Mouse (Mus musculus): ENCODE results near the gene Ripor2.

DNA sequence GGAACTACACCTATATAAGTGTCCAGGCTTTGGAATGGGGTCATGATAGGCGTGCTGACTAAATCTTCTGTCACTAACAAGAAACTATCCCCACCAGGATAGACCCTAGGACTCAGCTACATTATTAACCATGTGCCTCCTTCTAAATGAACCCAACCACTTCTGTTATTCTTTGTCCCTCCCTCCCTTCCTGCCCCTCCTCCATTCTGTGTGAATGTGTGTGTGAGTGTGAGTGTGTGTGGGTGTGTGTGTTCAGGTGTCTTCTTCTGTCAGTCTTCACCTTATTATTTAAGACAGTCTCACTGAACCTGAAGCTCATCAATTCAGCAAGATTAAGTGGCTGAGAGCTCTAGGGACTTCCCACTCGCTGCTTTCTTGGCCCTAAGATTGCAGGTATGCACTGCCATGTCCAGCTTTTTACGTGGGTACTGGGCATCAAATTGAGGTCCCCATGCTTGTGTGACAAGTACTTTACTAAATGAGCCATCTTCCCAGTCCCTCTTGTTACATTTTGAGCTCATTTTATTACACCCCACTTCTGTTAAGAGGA is 58.9 kb downstream of the Ripor2 start:
- TF ChIP-seq CTCF (IDR thresholded peaks at IDR 0.05; ENCODE audit: low read depth) (no peak), EP300 (IDR thresholded peaks at IDR 0.05; ENCODE audit: low read depth) (no peak)
